Mouse (Mus musculus) CD8-positive naive resting alpha-beta T cell, adult 57 days (primary cell): Measurements from ENCODE around the gene Gstt1. TPM values are rescaled to one million over a fixed set of nuclear protein-coding genes. Genes with fewer than 3 reads are reported as not detected.

ENCODE experiments used
- total RNA-seq: library from RNA; stranded (reverse); gene quantifications from one replicate; pipeline ENCODE4 v1.2.4, GENCODE M21; 2023

The Gstt1 gene
- not detected for total RNA-seq

DNA sequence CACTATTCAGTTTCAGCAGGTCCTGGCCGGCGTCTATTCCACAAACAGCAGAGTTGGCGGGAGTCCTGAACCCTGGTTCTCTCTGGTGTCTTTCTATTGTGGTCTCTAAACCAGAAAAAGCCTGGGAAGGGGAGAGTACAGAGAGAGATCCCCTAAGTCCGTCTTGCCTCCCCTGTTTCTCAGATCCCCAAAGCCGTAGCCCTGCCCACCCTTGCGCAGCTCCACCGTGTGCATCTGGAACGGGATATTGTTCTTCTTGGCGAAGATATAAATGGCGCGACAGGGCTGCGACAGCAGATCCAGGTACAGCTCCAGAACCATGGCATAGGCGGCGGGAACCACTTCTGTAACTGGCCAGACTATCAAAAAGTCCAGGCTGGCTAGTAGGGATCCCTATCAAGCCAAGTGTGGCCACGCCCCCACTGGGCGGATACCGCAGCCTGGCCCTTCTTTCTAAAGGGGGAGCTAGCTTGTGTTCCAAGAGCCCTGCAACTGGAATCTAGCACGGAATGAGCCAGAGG lies at the start of gene Gstt1:
Gene Gstt1, minus strand, starts transcription at position 409 of the 521 bp plus-strand sequence.

DNA sequence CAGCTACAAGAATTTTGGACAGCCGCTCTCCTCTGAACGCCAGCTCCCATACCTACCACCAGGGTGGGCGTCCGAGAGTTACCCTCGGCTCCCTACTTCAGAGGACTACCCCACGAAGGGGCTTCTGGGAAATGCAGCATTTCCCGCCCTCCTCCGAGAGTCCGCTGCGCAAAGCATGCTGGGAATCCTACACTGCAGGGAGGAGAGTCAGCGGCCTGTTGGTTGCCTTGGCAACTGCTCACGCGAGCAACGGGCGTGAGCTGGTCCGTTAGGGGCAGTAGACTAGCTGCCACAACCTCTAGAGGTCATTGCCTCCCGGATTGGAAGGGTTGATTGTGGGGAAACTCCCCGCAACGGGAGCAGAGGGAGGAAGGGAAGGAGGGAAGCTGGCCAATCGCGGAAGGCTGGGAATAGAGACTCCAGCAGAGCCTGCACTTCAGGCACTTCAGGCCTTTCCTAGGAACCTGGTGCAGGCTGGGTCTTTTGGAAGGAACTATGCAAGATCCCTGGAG lies 38.9 kb upstream of the Gstt1 start, which contains the start of gene Gstt2:
Gene Gstt2, minus strand, starts transcription at position 177 of the 512 bp plus-strand sequence.

DNA sequence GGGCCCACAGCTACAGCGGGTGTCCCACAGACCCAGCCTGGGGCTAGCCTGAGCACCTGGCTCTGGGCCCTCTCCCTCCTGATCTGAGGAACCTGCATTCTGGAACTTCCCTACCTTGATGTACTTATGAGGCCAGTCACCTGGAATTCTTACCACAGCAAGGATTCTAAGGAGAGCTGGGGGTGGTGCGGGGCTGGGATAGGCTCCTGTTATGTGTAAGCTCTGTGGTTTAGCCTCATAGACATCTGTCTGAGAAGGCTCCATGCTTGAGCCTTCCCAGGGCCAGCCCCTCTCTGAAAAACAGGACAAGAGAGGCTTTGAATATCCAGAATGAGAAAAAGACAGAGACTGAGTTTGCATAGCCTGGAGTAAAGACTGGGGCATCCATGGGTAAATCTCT lies 24.1 kb upstream of the Gstt1 start, which contains the start of gene Gstt4:
Gene Gstt4, minus strand, starts transcription at position 101 of the 400 bp plus-strand sequence.

DNA sequence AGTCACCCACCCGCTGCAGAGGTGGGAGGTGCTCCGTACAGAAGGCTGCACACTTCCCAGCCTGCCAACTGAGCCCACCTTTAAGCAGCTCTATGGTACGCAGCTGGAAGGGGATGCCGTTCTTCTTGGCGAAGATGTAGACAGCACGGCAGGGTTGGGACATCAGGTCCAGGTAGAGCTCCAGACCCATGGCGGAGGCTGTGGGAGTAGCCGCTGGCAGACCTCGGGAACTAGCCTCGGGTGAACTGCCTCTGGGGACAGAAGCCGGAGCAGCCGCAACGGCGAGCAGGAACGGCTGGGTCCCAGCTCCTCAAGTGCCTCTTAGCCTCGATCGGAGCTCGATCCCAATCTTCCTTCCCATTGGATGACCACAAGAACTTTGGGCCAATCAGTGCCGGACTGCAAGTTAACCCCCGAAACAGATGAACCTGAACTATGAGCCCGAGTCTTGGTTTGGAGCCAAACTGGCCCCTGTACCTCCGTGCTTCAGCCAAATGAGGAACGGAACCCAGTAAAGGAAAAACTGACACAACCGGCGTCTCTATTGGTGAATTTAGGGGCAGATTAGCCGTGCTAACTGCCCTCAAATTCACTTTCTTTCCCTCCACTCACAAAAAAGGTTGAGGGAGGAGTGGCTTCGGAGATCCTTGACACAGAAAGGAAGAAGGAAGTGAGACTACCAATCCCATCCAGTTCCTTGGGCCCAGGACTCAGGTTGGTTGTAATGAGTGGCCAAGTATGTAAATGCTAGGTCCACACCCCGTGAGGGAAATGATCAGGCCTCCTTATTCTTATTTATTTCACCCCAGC lies 17.4 kb downstream of the Gstt1 start, which contains the start of the genes Gm20441 and Gstt3:
Gene Gm20441, minus strand, starts transcription at position 186 of the 810 bp plus-strand sequence.
Gene Gstt3, minus strand, starts transcription at position 646 of the 810 bp plus-strand sequence.

DNA sequence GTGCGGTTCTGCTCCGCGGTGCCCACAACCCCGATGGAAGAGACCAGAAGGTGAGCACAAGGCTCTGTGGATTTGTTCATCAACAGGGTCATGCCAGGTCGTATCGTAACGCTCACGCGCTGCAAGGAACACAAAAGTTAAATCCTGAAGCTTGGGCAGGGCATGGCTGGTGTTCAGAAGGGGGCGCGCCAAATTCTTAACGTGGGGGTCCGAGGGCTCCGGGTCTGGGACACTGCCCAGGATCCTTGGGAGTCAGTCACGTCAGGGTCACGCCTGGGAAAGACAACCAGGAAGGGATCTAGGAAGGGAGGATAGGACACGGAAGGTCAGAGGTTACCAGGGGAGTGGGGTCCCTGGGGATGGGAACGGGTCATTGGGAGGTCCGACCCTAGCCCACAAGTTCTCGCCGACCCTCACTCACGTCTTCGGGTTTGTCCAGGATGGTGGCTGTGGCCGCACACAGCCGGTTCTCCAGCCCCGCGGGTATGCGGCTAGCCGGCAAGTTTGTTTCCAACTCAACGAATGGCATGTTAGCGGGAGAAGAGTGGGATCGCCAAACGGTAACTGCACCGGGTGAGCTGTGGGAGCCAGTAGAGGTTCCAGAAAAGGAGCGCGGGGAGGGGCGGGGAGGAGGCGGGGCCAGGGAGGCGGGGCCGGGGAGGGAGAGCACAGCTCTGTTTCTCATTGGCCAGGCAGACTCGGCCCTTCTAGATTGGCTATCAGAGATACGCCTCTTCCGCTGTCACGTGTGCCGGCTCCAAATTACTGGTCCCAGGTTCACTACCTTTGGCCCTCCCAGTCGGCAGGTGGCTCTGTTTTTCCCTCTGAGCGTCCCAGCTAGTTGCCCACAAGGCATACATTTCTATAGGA lies 25.4 kb downstream of the Gstt1 start, which contains the start of gene Ddt:
Gene Ddt, minus strand, starts transcription at position 620 of the 870 bp plus-strand sequence.

DNA sequence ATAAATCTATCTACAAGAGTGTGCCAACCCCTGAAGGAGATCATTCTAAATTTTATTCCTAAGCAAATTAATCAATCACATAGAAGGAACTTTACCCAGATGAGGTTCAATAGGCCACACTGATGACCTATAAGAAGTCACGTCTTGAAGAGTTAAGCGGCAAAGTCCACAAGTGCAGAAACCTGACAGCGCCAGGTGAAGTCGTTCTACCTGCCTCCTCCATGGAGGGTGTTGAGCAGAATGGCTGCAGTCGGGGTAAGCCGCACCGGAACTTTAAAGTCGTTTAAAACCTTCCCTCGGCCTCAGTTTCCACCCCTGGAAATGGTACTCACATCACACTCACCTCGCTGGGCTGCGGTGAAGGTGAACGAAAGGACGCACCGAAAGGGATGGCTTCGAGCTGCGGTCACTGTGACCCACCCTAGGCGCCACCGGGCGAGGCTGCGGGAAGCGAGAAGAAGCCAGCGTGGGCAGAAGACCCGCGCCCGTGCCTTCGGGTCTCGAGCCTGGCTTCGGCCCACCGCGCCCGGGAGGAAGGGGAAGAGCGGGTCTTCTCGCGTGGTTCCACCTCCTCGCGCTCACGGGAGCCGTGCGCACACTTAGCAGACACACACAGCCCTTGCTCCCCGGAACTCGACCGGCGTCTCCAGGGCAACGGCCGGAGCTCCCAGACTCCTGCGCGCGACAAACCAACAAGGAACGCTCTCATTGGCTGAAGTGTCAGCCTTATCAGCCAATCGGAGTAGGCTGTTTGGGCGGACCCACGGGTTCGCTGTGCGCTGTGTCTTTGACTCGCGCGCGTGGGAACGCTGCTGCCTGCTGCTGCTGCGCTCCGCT lies 34.5 kb downstream of the Gstt1 start, which contains the start of gene Cabin1:
Gene Cabin1, minus strand, starts transcription at position 660 of the 837 bp plus-strand sequence.

Other genes starting within 250 kb of the Gstt1 start
- 23.7 TPM for gene Lrrc75b, start 238.3 kb downstream of the Gstt1 start, total RNA-seq
- 81.7 TPM for gene Ggt1, start 237.0 kb downstream of the Gstt1 start, total RNA-seq
- 20.3 TPM for gene Ggt5, start 209.2 kb downstream of the Gstt1 start, total RNA-seq
- 4.2 TPM for gene Susd2, start 154.6 kb downstream of the Gstt1 start, total RNA-seq
- gene Cabin1, start 34.2 kb downstream of the Gstt1 start, total RNA-seq = 129 TPM
- gene Ddt, start 25.2 kb downstream of the Gstt1 start, total RNA-seq = 28.8 TPM
- not detected for gene Gm20441, start 17.6 kb downstream of the Gstt1 start, total RNA-seq
- gene Gstt3, start 17.2 kb downstream of the Gstt1 start, total RNA-seq = 4.0 TPM
- not detected for gene Gstt4, start 24.0 kb upstream of the Gstt1 start, total RNA-seq
- 41.2 TPM for gene Gstt2, start 38.8 kb upstream of the Gstt1 start, total RNA-seq
- gene Mif, start 61.7 kb upstream of the Gstt1 start, total RNA-seq = 289 TPM
- gene Derl3, start 94.8 kb upstream of the Gstt1 start, total RNA-seq = 3.4 TPM
- gene Smarcb1, start 123.0 kb upstream of the Gstt1 start, total RNA-seq = 54.4 TPM
- gene Chchd10, start 134.5 kb upstream of the Gstt1 start, total RNA-seq = 22.5 TPM
- 2.2 TPM for gene Mmp11, start 137.9 kb upstream of the Gstt1 start, total RNA-seq
- not detected for gene Gm867, start 142.1 kb upstream of the Gstt1 start, total RNA-seq
- gene Vpreb3, start 144.5 kb upstream of the Gstt1 start, total RNA-seq = 11.1 TPM
- 0.95 TPM for gene Gm5134, start 155.9 kb upstream of the Gstt1 start, total RNA-seq
- 18.5 TPM for gene Zfp280b, start 234.1 kb upstream of the Gstt1 start, total RNA-seq